9 mouse cellular contexts compared by ENCODE assay signal in the genomic region with DNA sequence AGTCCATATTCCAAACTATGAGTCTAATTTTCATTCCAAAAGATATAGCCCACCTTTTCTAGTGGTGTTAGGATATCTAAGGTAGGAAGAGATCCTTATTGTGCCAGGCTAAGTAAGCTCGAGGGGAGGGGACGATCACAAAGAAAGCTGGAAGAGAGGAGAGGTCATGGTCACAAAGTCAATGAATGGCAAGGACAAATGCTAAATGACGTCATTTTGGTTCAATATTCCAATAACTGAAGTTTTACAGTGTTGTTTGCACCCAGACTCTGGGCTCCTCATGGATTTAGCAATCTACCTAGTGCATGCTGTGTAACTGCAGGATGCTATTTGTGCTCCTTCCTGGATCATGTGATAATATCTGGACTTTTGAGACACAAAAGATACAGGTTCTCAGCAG. TPM values are rescaled to one million over a fixed set of nuclear protein-coding genes. Genes with fewer than 3 reads are reported as not detected.
DNase-seq lines count a peak whose midpoint lies in the region; ATAC-seq lines count a peak whose summit lies in the region.
"Had no signal": no experiment of that assay in that cellular context is flagged by ENCODE, and none has a peak within 500 bp of the region (broad histone marks: within the 10 kb centered on the region; RNA-seq: fewer than 3 reads in every experiment).

No protein-coding gene starts in this region.

- no peaks in the 10 kb centered on the region for H3K36me3 ChIP-seq in heart, embryonic 16.5 days (ENCODE audit: control insufficient read depth, insufficient read depth)
- no peaks in the 10 kb centered on the region for H3K36me3 ChIP-seq in embryonic facial prominence, embryonic 10.5 days (replicated peaks)
- H3K36me3 ChIP-seq in forebrain, embryonic 16.5 days (ENCODE audit: control insufficient read depth, insufficient read depth) = no peaks in the 10 kb centered on the region
- no peaks in the 10 kb centered on the region for H3K36me3 ChIP-seq in liver, embryonic 15.5 days (replicated peaks)

- peak overlapping the region; percentile 69 for H3K4me2 ChIP-seq in heart, embryonic 16.5 days (ENCODE audit: low read depth, low read length)
- H3K4me2 ChIP-seq in forebrain, embryonic 16.5 days (ENCODE audit: low read length) = peak overlapping the region; percentile 84
- no peak overlapping the region for H3K4me2 ChIP-seq in liver, embryonic 15.5 days

- H3K4me3 ChIP-seq in heart, embryonic 16.5 days (ENCODE audit: low read length) = no peak overlapping the region; the same call in 1 of the 2 replicates
- peak overlapping the region; percentile 78; the same call in 1 of the 2 replicates for H3K4me3 ChIP-seq in embryonic facial prominence, embryonic 10.5 days
- H3K4me3 ChIP-seq in forebrain, embryonic 16.5 days (replicated peaks; ENCODE audit: low read length) = no peak overlapping the region
- H3K4me3 ChIP-seq in liver, embryonic 15.5 days (replicated peaks) = peak overlapping the region; percentile 82; the same call in 1 of the 2 replicates

- peaks cover 12% of the 10 kb centered on the region for H3K4me1 ChIP-seq in heart, embryonic 16.5 days (ENCODE audit: control insufficient read depth, insufficient read depth, low read length)
- H3K4me1 ChIP-seq in embryonic facial prominence, embryonic 10.5 days = peaks cover 37% of the 10 kb centered on the region
- peaks cover 29% of the 10 kb centered on the region for H3K4me1 ChIP-seq in forebrain, embryonic 16.5 days (replicated peaks; ENCODE audit: control insufficient read depth, insufficient read depth, low read length)
- peaks cover 37% of the 10 kb centered on the region for H3K4me1 ChIP-seq in liver, embryonic 15.5 days (replicated peaks)

- no peak overlapping the region for H3K9ac ChIP-seq in heart, embryonic 16.5 days (ENCODE audit: low read length)
- no peak overlapping the region for H3K9ac ChIP-seq in forebrain, embryonic 16.5 days (replicated peaks; ENCODE audit: low read depth, low read length)
- no peak overlapping the region for H3K9ac ChIP-seq in liver, embryonic 15.5 days

- H3K9me3 ChIP-seq in heart, embryonic 16.5 days (replicated peaks; ENCODE audit: control insufficient read depth, low read length) = no peaks in the 10 kb centered on the region
- no peaks in the 10 kb centered on the region for H3K9me3 ChIP-seq in embryonic facial prominence, embryonic 10.5 days
- H3K9me3 ChIP-seq in forebrain, embryonic 16.5 days (ENCODE audit: control insufficient read depth, low read length) = no peaks in the 10 kb centered on the region
- no peaks in the 10 kb centered on the region for H3K9me3 ChIP-seq in liver, embryonic 15.5 days (replicated peaks)

- no peak for DNase-seq in heart, postnatal 10 days
- DNase-seq in embryonic facial prominence, embryonic 10.5 days (ENCODE audit: low spot score) = no peak
- no peak for DNase-seq in cerebellum, postnatal 36 days
- no peak for DNase-seq in yolk sac, embryonic 10.5 days (ENCODE audit: low spot score)
- DNase-seq in cerebellum, postnatal 25 days = no peak
- DNase-seq: layer of hippocampus, postnatal 36 days had no signal

- no peak overlapping the region for H3K27ac ChIP-seq in heart, embryonic 16.5 days (ENCODE audit: low read length)
- H3K27ac ChIP-seq in embryonic facial prominence, embryonic 10.5 days (replicated peaks) = no peak overlapping the region
- peak overlapping the region; percentile 98 for H3K27ac ChIP-seq in forebrain, embryonic 16.5 days (ENCODE audit: low read length)
- H3K27ac ChIP-seq in liver, embryonic 15.5 days (replicated peaks) = no peak overlapping the region

- 64% methylated on average over 3 of the region's 3 CpGs for WGBS in heart, embryonic 16.5 days
- WGBS in embryonic facial prominence, embryonic 10.5 days = 75% methylated on average over 3 of the region's 3 CpGs
- 60% methylated on average over 3 of the region's 3 CpGs for WGBS in forebrain, embryonic 16.5 days
- 50% methylated on average over 3 of the region's 3 CpGs for WGBS in liver, embryonic 15.5 days (ENCODE audit: insufficient replicate concordance)

- no peaks in the 10 kb centered on the region; the same call in 1 of the 2 replicates for H3K27me3 ChIP-seq in heart, embryonic 16.5 days (ENCODE audit: control insufficient read depth, insufficient read depth, low read length)
- H3K27me3 ChIP-seq in embryonic facial prominence, embryonic 10.5 days (replicated peaks; ENCODE audit: low read depth, poor library complexity, severe bottlenecking) = peaks cover 32% of the 10 kb centered on the region
- no peaks in the 10 kb centered on the region for H3K27me3 ChIP-seq in forebrain, embryonic 16.5 days (replicated peaks; ENCODE audit: control insufficient read depth, insufficient read depth, low read length)
- peaks cover 59% of the 10 kb centered on the region for H3K27me3 ChIP-seq in liver, embryonic 15.5 days

- no peak for ATAC-seq in heart, embryonic 16.5 days (replicated peaks; ENCODE audit: extremely low read depth, insufficient read depth, low FRiP score)
- ATAC-seq in forebrain, embryonic 16.5 days = no peak
- no peak for ATAC-seq in liver, embryonic 15.5 days (ENCODE audit: insufficient read depth)

- intact Hi-C loops in heart, postnatal 10 days (cut with DNase I) = no loop called here

RNA-seq across cellular contexts. Expression of a gene that starts 1.2 kb away (rescaled TPM):
- polyA plus RNA-seq in heart, embryonic 16.5 days (2015; fragmentation: Nextera tagmentation; extraction: Ambion mirVana) = 6.1 and 6.5 TPM in 2 replicates
- 10 to 100 TPM; 32.2 to 33.9 TPM for total RNA-seq in heart, postnatal 10 days (2021)
- 13.9 and 15.2 TPM in 2 replicates for polyA plus RNA-seq in embryonic facial prominence, embryonic 10.5 days (2016; fragmentation: Nextera tagmentation; extraction: Ambion mirVana)
- polyA plus RNA-seq in forebrain, embryonic 16.5 days (2015; fragmentation: Nextera tagmentation; extraction: Ambion mirVana) = 28.0 and 29.7 TPM in 2 replicates
- polyA plus RNA-seq in liver, embryonic 15.5 days (2015; fragmentation: Nextera tagmentation; extraction: Ambion mirVana) = 2.4 and 3.0 TPM in 2 replicates

Comparison
In these comparisons a context has a peak if more than half of its experiments do, and no peak if none do; other contexts are left out.
1. H3K4me3 ChIP-seq: peak in embryonic facial prominence, embryonic 10.5 days (single experiment) and liver, embryonic 15.5 days (single experiment); none in heart, embryonic 16.5 days (single experiment) and forebrain, embryonic 16.5 days (single experiment).